Mouse (Mus musculus) hindbrain, embryonic 12.5 days (tissue): ENCODE measurements around the gene Arid3a. TPM values are rescaled to one million over a fixed set of nuclear protein-coding genes. Genes with fewer than 3 reads are reported as not detected.

Source experiments
- ATAC-seq: fragments of 200-750 bp; cut with Nextera tagmentation; 2 replicates; pipeline ENCODE4 v1.8.0; 2017; ENCODE audit warnings: moderate TSS enrichment; ENCODE audit not compliant: low FRiP score
- H3K27ac ChIP-seq: fragments of 300-500 bp; sonication (generic); 2 replicates; pipeline ENCODE4 v1.5.1; 2016; ENCODE audit warnings: mild to moderate bottlenecking
- H3K27me3 ChIP-seq: fragments of 300-500 bp; sonication (generic); 2 replicates; pipeline ENCODE4 v1.6.1; 2016; ENCODE audit warnings: mild to moderate bottlenecking
- H3K36me3 ChIP-seq: fragments of 300-500 bp; sonication (generic); 2 replicates; pipeline ENCODE4 v1.6.1; 2016; ENCODE audit warnings: mild to moderate bottlenecking
- H3K4me1 ChIP-seq: fragments of 300-500 bp; sonication (generic); 2 replicates; pipeline ENCODE4 v1.6.1; 2016
- H3K4me2 ChIP-seq: fragments of 300-500 bp; sonication (generic); replicated peaks from 2 replicates; pipeline ENCODE4 v1.6.1; 2016; ENCODE audit warnings: mild to moderate bottlenecking
- H3K4me3 ChIP-seq: fragments of 300-500 bp; sonication (generic); 2 replicates; pipeline ENCODE4 v1.5.1; 2016; ENCODE audit warnings: mild to moderate bottlenecking
- H3K9ac ChIP-seq: fragments of 300-500 bp; sonication (generic); 2 replicates; pipeline ENCODE4 v1.6.1; 2016; ENCODE audit warnings: mild to moderate bottlenecking, moderate library complexity
- H3K9me3 ChIP-seq: fragments of 300-500 bp; sonication (generic); replicated peaks from 2 replicates; pipeline ENCODE4 v1.6.1; 2016; ENCODE audit warnings: mild to moderate bottlenecking
- WGBS: fragments of 180-500 bp; shearing (Covaris S2); methylation state at CpG from one replicate; pipeline ENCODE4 v1.1.7; 2016; 5-methylcytosine and 5-hydroxymethylcytosine counted together
- polyA plus RNA-seq: library from polyadenylated mRNA; unstranded; fragments of >200 nt; fragmentation: Nextera tagmentation; extraction: Ambion mirVana; gene quantifications from 2 replicates; pipeline ENCODE4 v1.2.1, GENCODE M21; 2016

The Arid3a gene
- polyA plus RNA-seq, 1 experiment from 2014 or later, result 5.3 TPM

DNA sequence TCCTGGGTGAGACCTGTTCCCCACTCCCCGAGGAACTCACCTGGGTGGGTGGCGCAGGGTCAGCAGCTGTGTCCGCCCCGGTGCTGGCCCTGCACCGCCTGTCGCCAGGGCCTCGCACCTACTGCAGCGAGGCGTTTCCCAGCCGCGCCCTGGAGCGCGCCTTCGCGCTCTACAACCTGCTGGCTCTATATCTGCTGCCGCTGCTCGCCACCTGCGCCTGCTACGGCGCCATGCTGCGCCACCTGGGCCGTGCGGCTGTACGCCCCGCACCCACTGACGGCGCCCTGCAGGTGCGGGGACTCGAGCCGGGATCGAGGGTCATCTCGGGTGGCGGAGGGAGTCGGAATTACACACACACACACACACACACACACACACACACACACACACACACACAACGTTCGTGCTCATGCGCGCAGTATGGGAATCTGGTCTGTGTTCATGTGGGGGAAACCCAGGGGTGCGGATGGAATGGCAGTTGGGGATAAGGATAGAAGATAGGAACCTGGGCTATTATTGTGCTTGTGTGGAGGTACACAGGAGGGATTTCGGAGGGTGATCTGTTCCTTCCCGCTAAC, 5.8 kb upstream of the Arid3a start, which contains the start of gene R3hdm4:
Gene R3hdm4 (minus strand): TSS at position 251 of the 578 bp plus-strand sequence.
- H3K27me3 ChIP-seq, result peaks cover 72% of the 10 kb centered on the region
- WGBS, result 6% methylated on average over 40 of the region's 41 CpGs
- H3K9ac ChIP-seq, result peak within 1 kb of the TSS; percentile 56
- peak within 1 kb of the TSS; percentile 28 for H3K4me3 ChIP-seq
- H3K4me2 ChIP-seq, result peak within 1 kb of the TSS; percentile 46
- peaks cover 49% of the 10 kb centered on the region for H3K4me1 ChIP-seq
- H3K27ac ChIP-seq, result no peak within 1 kb of the TSS
- no peak for ATAC-seq
- no peaks in the 10 kb centered on the region for H3K36me3 ChIP-seq
- H3K9me3 ChIP-seq, result no peaks in the 10 kb centered on the region; the same call in 1 of the 2 replicates

- peak overlapping the region; percentile 28 for H3K4me3 ChIP-seq
- H3K27me3 ChIP-seq, result peaks cover 72% of the 10 kb centered on the region
- H3K9ac ChIP-seq, result peak overlapping the region; percentile 56
- H3K4me1 ChIP-seq, result peaks cover 52% of the 10 kb centered on the region
- peak overlapping the region; percentile 46 for H3K4me2 ChIP-seq
- no peak overlapping the region for H3K27ac ChIP-seq
- 1% methylated on average over 34 of the region's 34 CpGs for WGBS
- H3K9me3 ChIP-seq, result no peaks in the 10 kb centered on the region; the same call in 1 of the 2 replicates
- no peak for ATAC-seq
- no peaks in the 10 kb centered on the region for H3K36me3 ChIP-seq
Observed at GRCm38 (mm10) chr10:79921572-79921971, 5.3 kb upstream of the Arid3a start.

DNA sequence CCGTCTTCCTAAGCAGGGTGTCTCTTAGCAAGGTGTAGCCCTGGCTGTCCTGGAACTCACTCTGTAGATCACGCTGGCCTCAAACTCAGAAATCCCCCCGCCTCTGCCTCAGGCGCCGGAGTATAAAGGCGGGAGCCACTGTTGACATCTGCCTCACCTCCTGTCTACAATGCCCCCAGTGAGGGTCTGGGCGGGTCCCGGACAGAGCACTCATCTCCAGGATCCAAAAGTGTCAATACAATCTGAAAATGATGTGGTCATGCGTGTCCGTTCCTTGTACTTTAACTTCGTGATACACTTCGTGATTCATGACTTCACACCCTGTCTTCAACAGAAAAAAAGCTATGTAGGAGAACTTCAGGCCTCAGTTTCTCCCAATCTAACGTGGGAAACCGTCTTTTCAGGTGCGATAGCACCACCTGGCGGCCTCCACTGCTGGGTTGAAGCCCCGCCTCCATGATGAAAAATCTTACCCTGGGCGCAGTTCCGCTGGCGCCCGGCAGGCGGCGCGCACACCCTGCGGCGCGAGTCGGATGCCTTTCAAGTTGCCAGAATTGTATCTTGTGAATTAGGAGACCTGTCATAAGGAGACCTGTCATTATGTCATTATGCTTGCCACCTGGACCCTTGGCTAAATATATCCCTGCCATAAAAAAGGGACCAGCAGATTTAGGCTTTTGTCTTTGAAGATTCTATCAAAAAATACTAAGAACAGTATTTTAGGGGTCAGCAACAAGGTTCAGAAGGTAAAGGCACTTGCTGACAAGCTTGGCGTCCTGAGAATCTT, 1.7 kb upstream of the Arid3a start:
- ATAC-seq, result no peak
- Histone ChIP-seq H3K4me2 (peak overlapping the region; percentile 84; the same call in 1 of the 2 replicates), H3K4me1 (peaks cover 45% of the 10 kb centered on the region), H3K9me3 (no peaks in the 10 kb centered on the region), H3K27me3 (peaks cover 40% of the 10 kb centered on the region), H3K36me3 (no peaks in the 10 kb centered on the region), H3K9ac (no peak overlapping the region), H3K4me3 (no peak overlapping the region), H3K27ac (no peak overlapping the region)
- WGBS, result 11% methylated on average over 29 of the region's 29 CpGs

GRCm38 (mm10) chr10:79925785-79926490, 905 bp upstream of the Arid3a start:
- ATAC-seq, result no peak
- Histone ChIP-seq H3K27me3 (peaks cover 33% of the 10 kb centered on the region), H3K4me2 (peak overlapping the region; percentile 84), H3K4me1 (peaks cover 46% of the 10 kb centered on the region), H3K36me3 (peaks cover 2% of the 10 kb centered on the region), H3K27ac (no peak overlapping the region), H3K9ac (peak overlapping the region; percentile 95), H3K9me3 (no peaks in the 10 kb centered on the region), H3K4me3 (peak overlapping the region; percentile 89)
- WGBS, result 11% methylated on average over 15 of the region's 15 CpGs

DNA sequence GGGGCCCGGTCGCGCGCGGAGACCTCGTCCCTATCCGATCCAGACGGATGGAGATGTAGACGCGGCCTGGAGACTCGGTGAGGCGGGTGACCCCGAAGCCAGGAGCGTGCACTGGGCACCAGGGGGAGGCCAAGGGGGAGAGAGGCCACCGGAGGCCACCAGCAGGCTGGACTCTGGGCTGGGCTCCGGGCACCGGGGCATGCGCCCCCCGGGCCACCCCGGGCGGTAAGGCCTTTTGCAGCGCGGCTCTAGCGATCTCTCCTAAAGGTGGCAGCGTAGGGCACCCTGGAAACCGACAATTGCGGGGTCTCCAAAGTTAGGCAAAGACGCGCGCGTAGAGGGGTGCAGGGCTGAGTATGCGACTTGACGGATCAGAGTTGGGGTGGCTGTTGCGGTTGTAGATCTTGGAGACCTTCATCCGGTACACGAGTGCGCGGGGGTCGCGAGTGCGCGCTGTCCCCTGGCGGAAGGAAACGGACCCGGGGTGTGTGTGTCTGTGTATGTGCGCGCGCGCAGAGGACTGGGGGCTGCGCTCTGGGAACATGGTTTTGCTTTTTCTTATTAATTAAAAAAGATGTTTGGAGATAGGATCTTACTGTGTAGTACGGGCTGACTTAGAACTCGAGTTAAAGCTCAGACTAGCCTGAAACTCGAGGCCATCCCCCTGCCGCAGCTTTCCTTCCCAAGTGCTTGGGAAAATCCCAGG, 634 bp downstream of the Arid3a start:
- Histone ChIP-seq H3K9me3 (no peaks in the 10 kb centered on the region), H3K4me1 (peaks cover 45% of the 10 kb centered on the region), H3K4me2 (peak overlapping the region; percentile 84), H3K27me3 (peaks cover 18% of the 10 kb centered on the region), H3K36me3 (peaks cover 18% of the 10 kb centered on the region), H3K27ac (peak overlapping the region; percentile 96), H3K9ac (peak overlapping the region; percentile 95), H3K4me3 (peak overlapping the region; percentile 89)
- under 1% methylated on average over 54 of the region's 54 CpGs for WGBS
- peak; percentile 36 for ATAC-seq

- H3K9ac ChIP-seq, result peak overlapping the region; percentile 95
- no peak for ATAC-seq
- H3K9me3 ChIP-seq, result no peaks in the 10 kb centered on the region
- peak overlapping the region; percentile 89 for H3K4me3 ChIP-seq
- WGBS, result under 1% methylated on average over 24 of the region's 29 CpGs
- H3K27me3 ChIP-seq, result peaks cover 11% of the 10 kb centered on the region
- H3K36me3 ChIP-seq, result peaks cover 23% of the 10 kb centered on the region
- H3K4me1 ChIP-seq, result peaks cover 51% of the 10 kb centered on the region
- H3K27ac ChIP-seq, result peak overlapping the region; percentile 96
- peak overlapping the region; percentile 84 for H3K4me2 ChIP-seq
Observed at GRCm38 (mm10) chr10:79928030-79928694, 1.3 kb downstream of the Arid3a start.

- H3K4me1 ChIP-seq, result peaks cover 61% of the 10 kb centered on the region
- peak overlapping the region; percentile 89 for H3K4me3 ChIP-seq
- H3K27me3 ChIP-seq, result peaks cover 1% of the 10 kb centered on the region; the same call in 1 of the 2 replicates
- H3K36me3 ChIP-seq, result peaks cover 23% of the 10 kb centered on the region
- ATAC-seq, result no peak
- H3K27ac ChIP-seq, result peak overlapping the region; percentile 96
- 29% methylated on average over 9 of the region's 9 CpGs for WGBS
- H3K9ac ChIP-seq, result peak overlapping the region; percentile 95
- peak overlapping the region; percentile 84 for H3K4me2 ChIP-seq
- H3K9me3 ChIP-seq, result no peaks in the 10 kb centered on the region
Observed at GRCm38 (mm10) chr10:79928907-79929701, 2.3 kb downstream of the Arid3a start.

GRCm38 (mm10) chr10:79929967-79930825, 3.4 kb downstream of the Arid3a start:
- Histone ChIP-seq H3K27me3 (no peaks in the 10 kb centered on the region), H3K4me3 (no peak overlapping the region)
- 84% methylated on average over 18 of the region's 18 CpGs for WGBS

GRCm38 (mm10) chr10:79930826-79931186, 4.0 kb downstream of the Arid3a start:
- ATAC-seq, result no peak
- Histone ChIP-seq H3K4me1 (peaks cover 64% of the 10 kb centered on the region), H3K27me3 (no peaks in the 10 kb centered on the region), H3K27ac (peak overlapping the region; percentile 18), H3K4me2 (peak overlapping the region; percentile 84; the same call in 1 of the 2 replicates), H3K9ac (peak overlapping the region; percentile 28; the same call in 1 of the 2 replicates), H3K9me3 (no peaks in the 10 kb centered on the region), H3K36me3 (peaks cover 32% of the 10 kb centered on the region), H3K4me3 (no peak overlapping the region)
- WGBS, result 66% methylated on average over 16 of the region's 16 CpGs

More at GRCm38 (mm10) chr10:79929967-79930825, 3.4 kb downstream of the Arid3a start:
- ATAC-seq, result no peak
- H3K4me2 ChIP-seq, result peak overlapping the region; percentile 84
- peaks cover 67% of the 10 kb centered on the region for H3K4me1 ChIP-seq
- H3K36me3 ChIP-seq, result peaks cover 26% of the 10 kb centered on the region
- H3K9me3 ChIP-seq, result no peaks in the 10 kb centered on the region
- H3K9ac ChIP-seq, result peak overlapping the region; percentile 28; the same call in 1 of the 2 replicates
- H3K27ac ChIP-seq, result peak overlapping the region; percentile 96; the same call in 1 of the 2 replicates

DNA sequence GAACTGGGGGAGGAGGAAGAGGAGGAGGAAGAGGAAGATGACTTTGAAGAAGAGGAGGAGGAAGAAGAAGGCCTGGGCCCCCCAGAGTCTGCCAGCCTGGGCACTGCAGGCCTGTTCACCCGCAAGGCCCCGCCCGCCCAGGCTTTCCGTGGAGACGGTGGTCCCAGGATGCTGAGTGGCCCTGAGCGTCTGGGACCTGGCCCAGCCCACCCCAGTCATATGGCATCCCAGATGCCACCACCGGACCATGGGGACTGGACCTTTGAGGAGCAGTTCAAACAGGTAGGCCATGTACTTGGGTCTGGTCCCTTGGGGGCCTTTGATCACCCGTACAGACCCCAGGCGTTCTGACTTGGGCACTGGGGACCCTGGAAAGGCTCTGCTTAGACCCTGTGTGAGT, 5.0 kb downstream of the Arid3a start:
- H3K4me3 ChIP-seq, result no peak overlapping the region
- no peak overlapping the region for H3K4me2 ChIP-seq

More for the DNA sequence above, 5.0 kb downstream of the Arid3a start:
- WGBS, result 79% methylated on average over 9 of the region's 9 CpGs
- H3K9me3 ChIP-seq, result no peaks in the 10 kb centered on the region
- H3K27ac ChIP-seq, result no peak overlapping the region
- no peaks in the 10 kb centered on the region for H3K27me3 ChIP-seq
- no peak overlapping the region for H3K9ac ChIP-seq
- peaks cover 64% of the 10 kb centered on the region for H3K4me1 ChIP-seq
- H3K36me3 ChIP-seq, result peaks cover 37% of the 10 kb centered on the region
- ATAC-seq, result no peak
